Mouse (Mus musculus) c-Kit-negative CD71-positive TER-119-positive erythroid progenitor cells, embryonic 14.5 days (primary cell): ENCODE measurements at regions not wholly inside any gene's neighbourhood (a gene's known extent, or its start where the extent isn't known, plus 50 kb on each side); places are given as distances from the start of the nearest gene placed in this dataset.

ENCODE experiments used
- DNase-seq: peaks from one replicate; pipeline ENCODE4 v3.0.0-alpha.2; 2013; ENCODE audit warnings: low read depth, low spot score

- no peak for DNase-seq
Measured at GRCm38 (mm10) chr10:19140628-19141027, 125.2 kb upstream of the Tnfaip3 start.

DNA sequence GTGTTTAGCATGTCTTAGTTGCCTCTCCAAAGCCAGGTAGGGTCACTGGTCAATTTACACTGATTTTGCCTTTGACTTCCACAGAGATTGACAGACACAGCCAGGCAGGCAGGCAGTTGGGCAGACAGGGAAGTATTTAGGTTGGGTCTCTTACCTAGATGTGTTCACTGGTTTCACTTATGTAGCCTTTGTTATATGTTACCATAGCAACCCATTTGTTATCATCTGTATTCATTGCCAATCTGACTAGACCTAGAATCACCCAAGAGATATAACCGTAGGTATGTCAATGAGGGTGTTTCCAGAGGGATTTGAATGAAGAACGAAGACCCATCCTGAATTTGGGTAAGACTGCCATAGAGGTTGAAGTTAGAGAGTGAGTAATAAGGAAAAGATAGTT, 123.8 kb upstream of the Tnfaip3 start:
- no peak for DNase-seq

DNA sequence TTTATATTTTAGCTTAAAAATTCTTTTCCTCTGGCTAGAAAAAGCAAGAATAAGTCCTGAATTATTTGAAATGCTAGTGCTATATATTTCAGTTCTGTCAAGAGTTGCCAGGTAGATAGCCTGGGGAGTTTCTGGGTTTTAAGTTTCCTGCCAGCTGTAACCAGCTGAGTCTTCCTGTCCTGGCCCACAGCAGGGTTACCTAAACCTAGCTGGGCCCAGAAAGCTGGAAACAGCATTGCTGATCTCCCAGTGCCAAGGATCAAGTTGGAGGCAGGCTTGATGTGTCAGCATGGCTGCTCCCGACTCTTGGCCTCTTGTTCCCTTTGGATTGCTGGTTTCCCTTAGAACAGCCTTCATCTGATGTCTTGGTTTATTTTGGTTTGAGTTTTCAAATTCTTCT, 122.8 kb upstream of the Tnfaip3 start:
- no peak for DNase-seq

DNA sequence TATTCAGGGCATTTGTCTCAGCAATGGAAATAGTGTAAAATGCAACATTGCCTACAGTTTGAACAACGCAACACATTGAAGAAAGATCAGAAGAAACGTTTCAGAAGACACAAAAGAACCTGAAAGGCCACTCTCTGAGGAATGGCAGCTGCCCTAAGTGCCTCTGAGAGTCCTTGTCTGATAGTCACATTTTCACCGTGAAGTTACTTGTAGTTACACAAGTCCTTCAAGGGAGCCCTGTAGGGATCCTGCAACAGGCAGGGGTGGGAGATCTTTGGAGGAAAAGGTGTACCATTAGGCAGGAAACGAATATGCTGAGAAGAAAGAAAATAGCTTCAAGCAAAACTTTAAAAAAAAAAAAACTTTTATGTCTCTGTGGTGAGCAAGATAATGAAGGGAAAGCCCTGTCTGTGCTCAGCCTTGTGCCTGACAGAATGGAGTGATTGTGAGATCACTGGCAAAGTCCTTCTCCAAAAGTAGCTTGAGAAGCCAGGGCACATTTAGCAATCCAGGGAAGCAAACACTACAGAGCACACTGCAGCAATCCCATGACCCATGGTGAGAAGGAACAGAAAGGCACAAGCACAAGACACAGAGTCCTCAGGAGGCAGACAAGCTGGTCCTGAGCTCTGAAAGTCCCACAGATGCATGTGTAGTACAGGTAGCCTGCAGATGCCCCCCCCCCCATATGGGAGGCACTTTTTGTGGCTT, 112.3 kb upstream of the Tnfaip3 start:
- no peak for DNase-seq

DNA sequence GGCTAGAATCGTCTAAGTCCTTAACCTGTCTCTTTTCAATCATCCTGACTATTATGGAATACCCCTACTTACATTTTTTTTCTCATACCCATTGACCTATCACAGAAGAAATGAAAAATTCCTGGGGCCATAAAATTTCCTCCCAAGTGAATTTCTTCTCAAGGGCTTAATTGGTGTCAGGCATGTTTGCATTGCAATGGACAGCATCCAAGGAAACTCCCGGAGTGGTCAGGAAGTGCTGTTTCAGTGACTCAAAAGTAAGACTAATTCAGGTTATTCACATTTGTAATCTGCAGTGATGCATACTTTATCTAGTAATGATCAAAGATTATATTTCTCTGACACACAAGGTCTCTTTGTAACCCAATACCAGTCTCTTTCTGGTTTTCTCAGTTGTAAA, 111.5 kb upstream of the Tnfaip3 start:
- DNase-seq: no peak

GRCm38 (mm10) chr10:19126438-19126837, 111.0 kb upstream of the Tnfaip3 start:
- no peak for DNase-seq

- DNase-seq: no peak
Measured at GRCm38 (mm10) chr10:19123691-19124090, 108.2 kb upstream of the Tnfaip3 start.

DNA sequence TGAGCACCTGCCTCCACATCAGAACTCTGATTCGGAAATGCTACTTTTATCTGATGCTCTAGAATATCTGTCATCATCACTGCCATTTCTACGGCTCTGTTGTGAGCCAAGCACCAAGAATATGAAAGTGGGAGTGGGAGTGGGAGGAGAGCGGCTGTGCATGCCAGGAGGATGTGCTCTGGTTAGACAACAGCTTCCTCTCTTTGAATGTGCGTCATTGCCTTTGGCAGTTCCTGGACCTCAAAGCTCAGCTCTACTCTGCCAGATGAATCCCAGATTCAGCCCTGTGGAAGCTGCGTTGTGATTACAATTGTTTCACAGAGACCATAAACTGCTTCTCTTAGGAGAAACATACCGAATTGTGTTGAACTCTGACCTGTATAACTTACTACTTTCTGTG, 106.8 kb upstream of the Tnfaip3 start:
- DNase-seq: no peak

- no peak for DNase-seq
Measured at GRCm38 (mm10) chr10:19119281-19120049, 104.0 kb upstream of the Tnfaip3 start.

GRCm38 (mm10) chr10:19118569-19119280, 103.3 kb upstream of the Tnfaip3 start:
- DNase-seq: no peak

DNA sequence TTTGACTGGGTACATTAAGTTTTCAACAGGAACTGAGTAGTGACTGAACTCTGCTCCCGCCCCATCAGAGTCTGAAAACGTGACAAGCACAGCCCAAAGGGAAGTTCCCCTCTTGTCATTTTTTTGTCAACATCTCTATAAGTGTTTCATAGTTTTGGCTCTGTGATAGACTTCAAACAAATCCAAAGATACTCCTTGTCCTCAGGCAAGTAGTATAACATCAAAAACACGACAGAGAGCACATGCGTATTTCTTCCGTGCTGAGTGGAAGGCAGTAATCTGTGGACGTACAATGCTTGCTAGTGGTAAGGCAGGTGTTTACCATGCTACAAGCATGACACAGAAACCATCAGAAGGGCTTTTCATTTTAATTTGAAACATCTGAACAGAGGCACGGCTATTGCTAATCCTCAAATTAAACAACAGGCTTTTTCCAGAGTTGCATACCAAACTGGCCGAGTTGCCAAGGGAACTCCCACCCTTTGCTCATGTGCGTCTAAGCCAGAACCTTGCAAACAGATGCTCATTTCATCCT, 101.7 kb upstream of the Tnfaip3 start:
- DNase-seq: no peak

DNA sequence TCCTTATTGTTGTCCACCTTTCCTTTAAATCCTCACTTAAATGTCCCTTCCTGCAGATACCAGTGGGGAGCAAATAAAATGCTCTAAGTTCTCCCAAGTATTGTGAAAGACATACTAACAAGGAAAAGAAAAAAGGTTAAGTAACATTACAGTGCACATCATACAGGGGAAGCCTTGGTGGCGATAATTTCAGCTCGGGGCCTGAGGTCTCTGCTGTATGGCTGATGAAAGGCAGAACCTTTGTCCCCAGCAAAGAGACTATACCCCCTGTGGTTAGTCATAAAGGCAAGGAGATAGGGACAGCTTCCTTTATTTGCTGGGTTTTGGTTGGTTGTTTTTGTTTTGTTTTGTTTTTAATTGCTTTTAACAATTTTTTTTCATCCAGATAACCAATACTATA, 97.0 kb upstream of the Tnfaip3 start:
- DNase-seq: no peak

DNA sequence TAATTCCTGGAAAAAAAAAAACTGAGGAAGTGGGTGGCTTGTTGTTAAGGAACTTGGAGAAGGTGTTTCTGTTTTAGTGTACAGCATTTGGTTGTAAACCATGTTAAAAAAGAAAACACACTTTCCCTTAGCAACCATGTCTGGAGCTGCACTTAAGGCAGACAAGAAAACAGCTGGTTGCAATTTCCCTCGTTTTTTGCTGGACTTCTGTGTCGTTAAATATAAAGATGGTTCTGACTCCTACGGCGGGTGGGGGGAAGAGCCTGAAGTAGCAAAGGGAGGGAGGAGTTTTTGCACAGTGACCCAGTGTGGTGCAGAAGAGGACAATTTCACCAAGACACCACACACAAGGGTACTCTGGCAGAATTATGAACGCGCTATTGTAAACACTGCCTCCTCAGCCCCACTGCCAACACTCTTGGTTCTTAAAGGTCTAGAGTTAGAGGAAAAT, 89.8 kb upstream of the Tnfaip3 start:
- no peak for DNase-seq

- DNase-seq: no peak
Measured at GRCm38 (mm10) chr10:19104671-19105203, 89.3 kb upstream of the Tnfaip3 start.

DNA sequence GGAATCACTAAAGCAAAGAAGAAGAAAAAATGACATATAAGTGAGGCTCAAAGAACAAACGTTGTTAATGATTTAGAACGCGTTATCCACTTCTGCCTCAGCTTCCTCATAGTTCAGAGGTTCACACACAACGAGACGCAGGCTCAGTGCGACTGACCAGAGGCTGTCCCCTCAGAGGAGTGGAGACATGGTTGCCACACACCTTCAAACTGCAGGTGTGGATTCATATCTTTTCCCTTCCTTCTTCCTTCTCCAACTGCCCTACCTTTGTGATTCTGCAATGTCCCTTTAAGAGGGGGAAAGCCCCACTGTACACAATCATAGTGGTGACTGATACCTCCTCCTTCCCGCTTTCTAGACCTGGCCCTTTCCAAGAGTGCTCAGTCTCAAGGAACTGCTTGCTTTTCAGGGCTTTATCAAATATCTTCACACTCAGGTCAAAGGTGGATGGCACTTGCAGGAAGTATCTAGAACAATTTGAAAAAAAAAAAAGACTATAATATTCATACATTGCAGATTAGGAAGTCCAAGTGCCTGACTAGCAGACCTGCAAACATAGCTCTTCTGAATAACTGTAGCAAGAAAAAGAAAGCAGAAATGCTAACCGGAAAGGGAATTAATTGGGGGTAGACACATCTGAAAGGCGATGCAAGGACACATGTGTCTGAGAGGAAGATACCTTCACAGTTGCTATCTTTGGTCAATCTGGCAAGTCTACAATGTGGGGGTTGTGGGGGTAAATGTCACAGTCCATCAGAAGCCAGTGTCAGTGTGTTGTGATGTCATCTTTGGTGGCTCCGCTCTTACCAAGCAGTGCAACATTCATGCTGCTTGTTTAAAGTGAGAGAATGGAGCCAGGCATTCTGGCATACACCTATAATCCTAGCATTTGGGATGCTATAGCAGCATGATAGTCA, 84.2 kb upstream of the Tnfaip3 start:
- DNase-seq: no peak

- no peak for DNase-seq
Measured at GRCm38 (mm10) chr10:19094297-19094696, 78.8 kb upstream of the Tnfaip3 start.

DNA sequence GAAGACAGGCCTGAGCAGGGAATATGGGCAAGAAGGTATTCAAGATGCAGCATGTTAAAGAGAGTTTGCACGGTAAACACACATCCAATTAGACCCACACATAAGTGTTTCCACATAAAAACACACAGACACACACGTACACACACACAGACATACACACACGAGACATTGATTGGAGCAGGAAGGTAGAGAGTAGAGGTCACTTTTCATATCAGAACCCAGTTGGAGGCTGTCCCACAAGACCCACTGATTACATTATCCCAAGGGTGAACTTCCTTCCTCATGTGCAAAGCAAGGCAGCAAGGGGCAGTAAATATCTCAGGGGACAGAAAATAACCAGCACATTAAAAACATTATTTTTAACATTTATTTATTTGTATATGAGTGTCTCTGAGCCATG, 78.2 kb upstream of the Tnfaip3 start:
- DNase-seq: no peak

GRCm38 (mm10) chr10:19091949-19092348, 76.5 kb upstream of the Tnfaip3 start:
- no peak for DNase-seq

- DNase-seq: no peak
Measured at GRCm38 (mm10) chr10:19091110-19091509, 75.7 kb upstream of the Tnfaip3 start.

DNA sequence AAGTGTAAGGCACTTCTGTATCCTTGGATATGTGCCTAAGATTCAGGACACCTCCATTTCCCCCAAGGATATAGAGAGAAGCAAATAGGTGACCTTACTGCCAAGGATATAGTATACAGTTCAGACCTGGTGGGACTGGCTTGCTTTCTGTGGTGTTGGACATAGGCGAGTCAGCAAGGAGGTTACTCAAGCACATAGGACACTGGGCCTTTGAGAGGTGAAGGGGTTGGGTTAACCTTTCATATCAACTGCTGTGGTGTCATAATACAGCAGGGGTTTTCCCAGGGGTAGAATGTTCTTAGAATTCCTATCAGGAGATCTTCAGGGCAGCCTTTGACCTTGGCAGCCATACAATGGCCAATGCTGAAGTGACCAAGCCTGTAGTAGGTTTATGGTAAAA, 71.5 kb upstream of the Tnfaip3 start:
- DNase-seq: no peak

GRCm38 (mm10) chr10:19082136-19082535, 66.7 kb upstream of the Tnfaip3 start:
- DNase-seq: no peak
